Mouse (Mus musculus): ENCODE data around the gene Usp48.
"Not testable (repeated sequence)": the region's sequence is repeated elsewhere in the genome, so short reads cannot be mapped to it uniquely, and the experiment has no call there.

The Usp48 gene

GRCm38 (mm10) chr4:137593601-137594495 lies at the start of gene Usp48:
Gene Usp48 (plus strand): TSS chr4:137593755.
- DNase-seq (ENCODE audit: low read depth): peak; percentile 99

GRCm38 (mm10) chr4:137545568-137545967 lies 48.0 kb upstream of the Usp48 start:
- no peak for DNase-seq (ENCODE audit: low read depth)

GRCm38 (mm10) chr4:137546003-137546525 lies 47.5 kb upstream of the Usp48 start:
- DNase-seq (ENCODE audit: low read depth): peak; percentile 6

GRCm38 (mm10) chr4:137553466-137553865 lies 40.1 kb upstream of the Usp48 start:
- no peak for DNase-seq (ENCODE audit: low read depth)

- no peak for DNase-seq (ENCODE audit: low read depth)
These were observed 36.8 kb upstream of the Usp48 start for GRCm38 (mm10) chr4:137556673-137557210.

GRCm38 (mm10) chr4:137569873-137570272 lies 23.7 kb upstream of the Usp48 start:
- DNase-seq (ENCODE audit: low read depth): no peak

GRCm38 (mm10) chr4:137574469-137574868 lies 19.1 kb upstream of the Usp48 start, which contains the start of gene Ldlrad2:
Gene Ldlrad2 (minus strand): TSS chr4:137574569.
- no peak for DNase-seq (ENCODE audit: low read depth)

- DNase-seq (ENCODE audit: low read depth): no peak
These were observed 16.1 kb upstream of the Usp48 start for GRCm38 (mm10) chr4:137577486-137577885.

- peak; percentile 37 for DNase-seq (ENCODE audit: low read depth)
These were observed 15.2 kb upstream of the Usp48 start for GRCm38 (mm10) chr4:137578181-137578845.

GRCm38 (mm10) chr4:137579789-137580188 lies 13.8 kb upstream of the Usp48 start:
- no peak for DNase-seq (ENCODE audit: low read depth)

GRCm38 (mm10) chr4:137580299-137580698 lies 13.3 kb upstream of the Usp48 start:
- no peak for DNase-seq (ENCODE audit: low read depth)

GRCm38 (mm10) chr4:137581815-137582214 lies 11.7 kb upstream of the Usp48 start:
- peak; percentile 67 for DNase-seq (ENCODE audit: low read depth)

- not testable (repeated sequence) for DNase-seq (ENCODE audit: low read depth)
These were observed 4.5 kb upstream of the Usp48 start for GRCm38 (mm10) chr4:137589095-137589494.

GRCm38 (mm10) chr4:137589586-137589985 lies 4.0 kb upstream of the Usp48 start:
- no peak for DNase-seq (ENCODE audit: low read depth)

- no peak for DNase-seq (ENCODE audit: low read depth)
These were observed 2.6 kb upstream of the Usp48 start for GRCm38 (mm10) chr4:137590961-137591360.

GRCm38 (mm10) chr4:137594496-137595270 lies 1.1 kb downstream of the Usp48 start:
- peak; percentile 75 for DNase-seq (ENCODE audit: low read depth)

GRCm38 (mm10) chr4:137597098-137597630 lies 3.6 kb downstream of the Usp48 start:
- no peak for DNase-seq (ENCODE audit: low read depth)

- no peak for DNase-seq (ENCODE audit: low read depth)
These were observed 5.0 kb downstream of the Usp48 start for GRCm38 (mm10) chr4:137598577-137598976.

- DNase-seq (ENCODE audit: low read depth): no peak
These were observed 10.1 kb downstream of the Usp48 start for GRCm38 (mm10) chr4:137603449-137604171.

GRCm38 (mm10) chr4:137607023-137607422 lies 13.5 kb downstream of the Usp48 start:
- DNase-seq (ENCODE audit: low read depth): no peak

GRCm38 (mm10) chr4:137609281-137609680 lies 15.7 kb downstream of the Usp48 start:
- no peak for DNase-seq (ENCODE audit: low read depth)
